Mouse (Mus musculus) thymus, adult 2 months (tissue): ENCODE data around the gene Ndrg2.

Experiments used
- CTCF ChIP-seq: fragments of 200-500 bp; IDR thresholded peaks from 2 replicates; pipeline ENCODE4 v1.5.1; 2012; ENCODE audit warnings: mild to moderate bottlenecking, control low read depth, low read length, moderate library complexity, borderline replicate concordance; ENCODE audit not compliant: control insufficient read depth, poor library complexity, insufficient read depth; ENCODE audit errors: extremely low read depth
- POLR2A ChIP-seq: fragments of 200-500 bp; IDR thresholded peaks from 2 replicates; pipeline ENCODE4 v1.6.1; 2012; ENCODE audit warnings: mild to moderate bottlenecking, low read length, control low read depth, moderate library complexity; ENCODE audit not compliant: control insufficient read depth, poor library complexity, insufficient read depth; ENCODE audit errors: extremely low read depth

DNA sequence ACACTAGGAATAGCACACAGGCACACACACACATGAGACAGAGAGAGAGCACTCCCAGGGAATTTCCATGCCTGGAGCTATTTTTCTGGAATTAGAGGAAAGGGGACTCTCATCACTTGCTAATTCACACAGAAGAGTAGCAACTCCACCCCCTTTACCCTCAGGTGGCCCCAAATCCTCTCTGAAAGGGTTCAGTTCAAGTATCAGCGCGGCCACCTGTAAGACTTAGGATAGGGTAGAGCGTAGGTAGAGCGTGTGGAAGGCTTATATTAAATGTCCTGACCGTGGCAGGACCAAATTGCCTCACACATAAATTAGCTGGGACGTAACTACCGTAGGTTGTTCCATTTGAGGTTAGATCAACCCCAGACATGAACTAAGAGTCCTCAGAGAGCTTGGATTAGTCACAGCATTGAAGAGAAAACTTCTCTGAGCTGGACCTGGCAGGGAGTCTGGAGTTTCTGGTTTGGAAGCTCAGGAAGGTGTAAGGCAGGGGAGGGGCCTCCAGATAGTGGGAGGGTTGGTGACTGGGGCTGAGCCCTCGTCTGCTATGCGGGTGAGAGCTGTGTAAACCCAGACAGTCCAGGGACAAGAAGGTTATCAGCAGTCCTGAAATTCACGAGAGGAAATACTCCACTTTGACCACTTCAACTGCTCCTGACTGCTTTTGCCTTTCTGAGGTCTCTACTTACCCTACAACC is 20.7 kb downstream of the Ndrg2 start:
- TF ChIP-seq CTCF (no peak), POLR2A (no peak)
